Mouse (Mus musculus): ENCODE results near the gene Atp2b1. TPM values are rescaled to one million over a fixed set of nuclear protein-coding genes. Genes with fewer than 3 reads are reported as not detected.

The Atp2b1 gene
- polyA plus RNA-seq, 1 experiment from 2014 or later, result 90.4 TPM

DNA sequence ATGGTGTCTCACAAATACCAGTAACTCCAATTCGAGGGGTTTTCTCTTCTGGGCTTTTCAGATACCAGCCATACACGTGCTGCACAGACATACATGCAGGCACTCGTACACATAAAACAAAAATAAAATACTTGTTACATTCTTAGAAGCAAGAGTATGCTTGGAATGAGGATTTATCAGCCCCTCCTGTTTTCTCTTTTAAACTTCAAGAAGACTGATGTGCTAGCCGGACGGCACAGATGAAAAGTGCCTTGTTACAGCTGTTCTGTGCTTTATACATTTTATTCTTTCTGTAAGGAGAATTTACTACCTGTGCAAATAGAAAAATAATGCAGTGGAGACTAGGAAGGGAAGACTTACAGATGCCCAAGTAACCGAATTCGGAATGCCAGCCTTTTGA, 15.2 kb downstream of the Atp2b1 start:
- Histone ChIP-seq H3K36me3 (peaks cover 5% of the 10 kb centered on the region; the same call in 1 of the 2 replicates), H3K27me3 (ENCODE audit: insufficient read depth, poor library complexity, severe bottlenecking) (no peaks in the 10 kb centered on the region)

DNA sequence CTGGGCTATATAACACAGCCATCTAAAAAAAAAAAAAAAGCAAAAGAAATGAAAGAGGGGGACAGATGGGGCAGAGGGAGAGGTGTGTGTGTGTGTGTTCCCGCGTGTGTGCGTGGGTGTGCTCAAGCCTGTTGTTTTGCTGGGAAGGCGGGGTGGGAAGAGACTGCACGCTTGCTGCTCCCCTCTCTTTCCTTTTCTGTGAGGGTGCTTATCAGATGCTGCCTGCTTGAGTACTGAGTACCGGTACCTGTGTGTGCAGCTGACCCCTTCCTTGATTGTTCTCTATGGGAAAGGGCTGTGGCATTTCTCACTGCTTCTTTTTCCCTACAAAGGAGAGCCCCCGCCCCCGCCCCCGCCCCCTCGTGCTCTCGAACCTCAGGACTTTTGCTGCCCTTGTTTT, 15.9 kb downstream of the Atp2b1 start:
- Histone ChIP-seq H3K36me3 (peaks cover 5% of the 10 kb centered on the region; the same call in 1 of the 2 replicates), H3K4me3 (no peak overlapping the region), H3K4me1 (replicated peaks) (peaks cover 12% of the 10 kb centered on the region), H3K27me3 (ENCODE audit: insufficient read depth, poor library complexity, severe bottlenecking) (no peaks in the 10 kb centered on the region), H3K27ac (no peak overlapping the region), H3K9me3 (0 out of 2 replicates have a peak, but pooled peaks cover 3% of the 10 kb centered on the region)
- WGBS, result 56% methylated on average over 11 of the region's 11 CpGs
- DNase-seq (ENCODE audit: low spot score), result no peak

More for the DNA sequence above, 15.2 kb downstream of the Atp2b1 start:
- Histone ChIP-seq H3K4me1 (replicated peaks) (peaks cover 12% of the 10 kb centered on the region), H3K9me3 (0 out of 2 replicates have a peak, but pooled peaks cover 2% of the 10 kb centered on the region), H3K4me3 (no peak overlapping the region), H3K27ac (no peak overlapping the region)
- WGBS, result 79% methylated on average over 7 of the region's 7 CpGs
- DNase-seq (ENCODE audit: low spot score), result no peak

DNA sequence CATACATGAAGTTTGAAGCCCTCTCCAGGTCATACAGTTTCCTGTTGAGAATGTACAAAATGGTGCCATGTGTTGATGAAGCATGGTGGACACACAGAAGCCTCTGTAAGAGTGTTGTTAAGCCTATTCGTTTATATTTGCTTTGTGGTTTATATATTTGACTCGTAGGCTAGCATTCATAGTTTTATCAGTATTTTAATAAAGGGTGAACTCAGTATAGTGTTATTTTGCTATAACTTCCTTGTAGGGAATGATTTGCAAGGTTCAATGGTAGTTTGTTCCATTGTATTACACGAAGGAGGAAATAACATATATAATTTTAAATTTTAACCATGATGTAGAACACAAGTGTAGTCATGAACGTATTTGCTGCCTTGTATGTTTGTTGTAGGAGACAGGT, 25.9 kb downstream of the Atp2b1 start:
- H3K4me3 ChIP-seq, result no peak overlapping the region
- peaks cover 3% of the 10 kb centered on the region for H3K4me1 ChIP-seq (replicated peaks)
- H3K27ac ChIP-seq, result no peak overlapping the region
- H3K36me3 ChIP-seq, result peaks cover 5% of the 10 kb centered on the region; the same call in 1 of the 2 replicates
- no peak for DNase-seq (ENCODE audit: low spot score)
- no peaks in the 10 kb centered on the region for H3K27me3 ChIP-seq (ENCODE audit: insufficient read depth, poor library complexity, severe bottlenecking)
- WGBS, result 92% methylated on average over 4 of the region's 4 CpGs
- no peaks in the 10 kb centered on the region for H3K9me3 ChIP-seq

DNA sequence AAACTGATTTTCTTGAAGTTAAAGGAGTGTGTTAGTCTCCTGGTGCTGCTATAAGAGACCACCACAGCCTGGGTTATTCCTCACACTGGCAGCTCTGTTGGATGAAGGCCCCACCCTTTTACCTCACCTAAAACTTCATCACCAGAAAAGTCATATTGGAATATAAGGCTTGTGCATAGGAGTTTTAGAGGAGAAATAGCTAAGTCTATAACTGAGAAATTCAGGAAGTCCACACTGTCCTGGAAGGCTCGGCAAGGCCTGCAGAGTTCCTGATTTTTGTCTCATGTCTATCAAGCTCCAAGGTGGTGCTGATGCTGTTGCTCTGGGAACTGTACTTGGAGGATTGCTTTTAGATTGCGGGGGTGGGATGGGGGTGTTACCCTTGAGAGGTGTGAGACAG, 26.6 kb downstream of the Atp2b1 start:
- no peaks in the 10 kb centered on the region for H3K9me3 ChIP-seq
- 87% methylated on average over 2 of the region's 2 CpGs for WGBS
- no peaks in the 10 kb centered on the region for H3K27me3 ChIP-seq (ENCODE audit: insufficient read depth, poor library complexity, severe bottlenecking)
- no peak overlapping the region for H3K4me3 ChIP-seq
- peaks cover 3% of the 10 kb centered on the region for H3K4me1 ChIP-seq (replicated peaks)
- no peak overlapping the region for H3K27ac ChIP-seq
- no peak for DNase-seq (ENCODE audit: low spot score)
- H3K36me3 ChIP-seq, result 0 out of 2 replicates have a peak, but pooled peaks cover 4% of the 10 kb centered on the region

DNA sequence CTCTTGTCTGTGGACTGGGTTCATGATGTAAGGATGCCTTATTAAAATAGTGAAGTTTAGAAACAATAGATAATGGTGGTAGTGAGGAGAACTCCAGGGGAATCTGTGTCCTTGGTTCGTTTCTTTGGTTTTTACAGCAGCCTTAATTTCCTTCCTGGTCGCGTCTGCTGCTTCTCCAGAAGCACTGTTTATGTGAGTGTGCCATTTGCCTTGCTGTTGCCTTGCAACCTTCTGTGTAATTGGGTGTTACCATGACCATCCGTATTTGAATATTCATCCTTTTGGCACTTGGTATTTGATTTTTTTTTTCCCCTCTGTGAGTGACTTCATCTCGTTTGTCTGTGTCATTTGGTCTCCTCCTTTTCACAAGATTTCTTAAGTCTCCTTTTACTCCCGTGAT, 27.8 kb downstream of the Atp2b1 start:
- Histone ChIP-seq H3K36me3 (no peaks in the 10 kb centered on the region), H3K27ac (no peak overlapping the region), H3K4me3 (no peak overlapping the region), H3K4me1 (replicated peaks) (peaks cover 3% of the 10 kb centered on the region), H3K27me3 (ENCODE audit: insufficient read depth, poor library complexity, severe bottlenecking) (no peaks in the 10 kb centered on the region), H3K9me3 (no peaks in the 10 kb centered on the region)
- 81% methylated on average over 6 of the region's 6 CpGs for WGBS
- DNase-seq (ENCODE audit: low spot score), result no peak

DNA sequence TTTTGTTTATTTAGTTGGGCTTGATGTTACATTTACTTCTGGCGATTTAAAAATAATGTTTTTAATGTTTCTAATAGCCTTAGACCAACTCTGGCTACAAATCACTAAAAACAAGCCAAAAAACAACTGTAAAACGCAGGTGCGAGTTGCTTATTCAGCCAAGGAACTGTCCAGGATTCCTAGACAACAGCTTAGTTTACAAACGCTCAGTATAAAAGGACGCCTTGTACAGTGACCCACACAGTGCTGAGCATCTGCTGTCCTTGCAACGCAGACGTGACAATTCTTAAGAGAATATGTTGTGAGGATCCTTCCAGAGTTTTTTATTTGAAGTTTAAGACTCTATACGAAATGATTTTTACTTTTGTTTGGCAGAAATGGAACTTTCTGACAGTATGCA, 28.8 kb downstream of the Atp2b1 start:
- H3K27me3 ChIP-seq (ENCODE audit: insufficient read depth, poor library complexity, severe bottlenecking), result no peaks in the 10 kb centered on the region
- H3K9me3 ChIP-seq, result no peaks in the 10 kb centered on the region
- peaks cover 3% of the 10 kb centered on the region for H3K4me1 ChIP-seq (replicated peaks)
- no peak overlapping the region for H3K4me3 ChIP-seq
- no peaks in the 10 kb centered on the region for H3K36me3 ChIP-seq
- H3K27ac ChIP-seq, result no peak overlapping the region
- 90% methylated on average over 8 of the region's 8 CpGs for WGBS
- DNase-seq (ENCODE audit: low spot score), result no peak

DNA sequence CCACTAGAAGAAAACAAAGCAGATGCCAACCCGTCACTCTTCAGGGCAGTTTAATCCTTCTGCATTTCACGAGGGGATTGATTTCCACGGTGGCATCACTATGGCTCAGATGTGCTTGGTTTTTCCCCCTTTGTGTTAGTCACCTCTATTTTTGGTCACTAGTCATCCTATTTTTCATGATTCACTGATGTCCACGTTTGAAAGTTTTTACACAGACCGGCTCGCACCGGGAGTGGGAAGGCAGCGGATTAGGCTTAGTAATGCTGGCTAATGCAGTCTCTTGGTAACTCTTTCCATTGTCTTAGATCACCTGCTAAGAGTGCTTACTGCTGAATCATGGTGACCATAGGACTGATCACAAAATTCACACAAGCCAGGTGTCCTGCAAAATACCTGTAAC, 29.7 kb downstream of the Atp2b1 start:
- Histone ChIP-seq H3K9me3 (no peaks in the 10 kb centered on the region), H3K36me3 (no peaks in the 10 kb centered on the region), H3K4me3 (no peak overlapping the region), H3K27ac (no peak overlapping the region), H3K4me1 (replicated peaks) (peaks cover 3% of the 10 kb centered on the region), H3K27me3 (ENCODE audit: insufficient read depth, poor library complexity, severe bottlenecking) (no peaks in the 10 kb centered on the region)
- DNase-seq (ENCODE audit: low spot score), result no peak
- WGBS, result 82% methylated on average over 8 of the region's 8 CpGs

DNA sequence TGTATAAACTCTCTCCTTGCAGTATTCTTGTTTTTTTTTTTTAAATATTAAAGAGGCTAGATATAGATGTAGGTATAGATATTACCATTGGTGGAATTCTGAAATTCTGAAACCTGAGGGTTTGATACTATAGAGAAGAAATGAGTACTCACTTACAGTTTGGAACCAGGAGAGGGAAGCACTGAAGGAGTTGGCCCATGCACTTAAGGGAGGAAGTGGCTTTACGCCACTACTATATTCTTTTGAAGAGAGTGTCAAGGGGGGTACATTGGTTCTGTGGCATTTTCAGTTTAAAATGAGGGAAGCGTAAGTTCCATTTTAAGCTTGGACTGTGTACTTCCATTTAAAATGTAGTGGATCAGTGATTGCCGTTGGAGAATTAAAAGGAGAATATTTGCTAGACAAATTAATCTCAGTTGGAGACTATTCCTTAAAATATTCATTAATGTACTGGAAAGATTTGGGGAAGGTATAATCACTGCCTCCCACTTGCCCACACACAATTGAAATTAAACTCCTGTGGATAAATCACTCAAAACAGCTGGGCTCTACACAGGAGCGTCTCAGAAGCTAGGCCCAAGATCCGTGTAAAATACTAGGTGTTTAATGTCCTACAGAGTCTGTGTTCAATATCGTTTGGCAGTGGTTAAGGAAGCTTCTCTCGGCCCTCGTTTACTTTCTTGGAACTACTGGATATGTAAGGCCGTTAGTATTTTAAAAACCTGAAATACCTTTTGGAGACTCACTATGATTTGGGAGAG, 32.0 kb downstream of the Atp2b1 start:
- H3K27me3 ChIP-seq (ENCODE audit: insufficient read depth, poor library complexity, severe bottlenecking), result no peaks in the 10 kb centered on the region
- peaks cover 3% of the 10 kb centered on the region for H3K4me1 ChIP-seq (replicated peaks)
- no peaks in the 10 kb centered on the region for H3K9me3 ChIP-seq
- no peak overlapping the region for H3K27ac ChIP-seq
- no peaks in the 10 kb centered on the region for H3K36me3 ChIP-seq
- no peak for DNase-seq (ENCODE audit: low spot score)
- WGBS, result 86% methylated on average over 9 of the region's 9 CpGs
- no peak overlapping the region for H3K4me3 ChIP-seq

DNA sequence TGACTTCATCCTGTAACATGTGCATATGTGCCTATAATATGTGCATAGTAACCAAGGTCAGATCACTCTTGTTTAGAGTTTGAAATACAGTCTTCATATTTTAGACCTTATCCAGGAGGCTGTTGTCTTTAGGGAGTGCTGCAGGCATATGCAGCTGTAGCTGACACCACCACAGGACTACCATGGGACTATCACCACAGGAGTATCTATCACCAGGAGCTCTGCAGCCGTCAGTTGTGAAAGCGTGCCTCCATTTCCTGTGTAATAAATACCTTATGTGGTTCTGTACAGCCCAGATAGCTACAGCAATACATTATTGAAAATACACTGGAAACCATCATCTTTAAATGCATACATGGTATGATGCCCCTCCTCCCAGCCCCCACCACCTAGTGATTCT, 33.0 kb downstream of the Atp2b1 start:
- H3K36me3 ChIP-seq, result no peaks in the 10 kb centered on the region
- H3K4me3 ChIP-seq, result no peak overlapping the region
- H3K27ac ChIP-seq, result no peak overlapping the region
- DNase-seq (ENCODE audit: low spot score), result no peak
- H3K4me1 ChIP-seq (replicated peaks), result no peaks in the 10 kb centered on the region; the same call in 1 of the 2 replicates
- WGBS, result 63% methylated on average over 2 of the region's 2 CpGs
- no peaks in the 10 kb centered on the region for H3K9me3 ChIP-seq
- no peaks in the 10 kb centered on the region for H3K27me3 ChIP-seq (ENCODE audit: insufficient read depth, poor library complexity, severe bottlenecking)

DNA sequence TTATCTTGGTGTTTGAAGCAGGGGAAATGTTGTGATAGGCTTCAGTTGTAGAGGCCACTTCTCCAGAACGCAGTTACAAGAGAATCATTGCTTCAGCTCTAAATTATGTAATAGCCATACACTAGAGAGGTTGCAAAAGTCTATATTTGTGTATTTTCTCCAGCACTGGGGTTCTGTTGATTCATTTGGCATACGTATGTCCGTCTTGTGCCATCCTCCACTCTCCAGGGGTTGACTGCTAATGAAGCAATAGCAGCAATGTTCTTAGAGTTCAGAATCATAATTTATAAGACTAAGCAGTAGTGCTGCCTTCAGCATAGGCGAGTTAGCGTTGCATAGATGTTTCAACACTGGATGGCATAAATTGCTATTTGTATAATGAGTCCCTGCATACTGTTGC, 33.9 kb downstream of the Atp2b1 start:
- H3K4me3 ChIP-seq, result no peak overlapping the region
- no peak overlapping the region for H3K27ac ChIP-seq
- H3K27me3 ChIP-seq (ENCODE audit: insufficient read depth, poor library complexity, severe bottlenecking), result no peaks in the 10 kb centered on the region
- no peaks in the 10 kb centered on the region; the same call in 1 of the 2 replicates for H3K4me1 ChIP-seq (replicated peaks)
- no peak for DNase-seq (ENCODE audit: low spot score)
- no peaks in the 10 kb centered on the region for H3K36me3 ChIP-seq
- no peaks in the 10 kb centered on the region for H3K9me3 ChIP-seq
- 93% methylated on average over 5 of the region's 5 CpGs for WGBS

DNA sequence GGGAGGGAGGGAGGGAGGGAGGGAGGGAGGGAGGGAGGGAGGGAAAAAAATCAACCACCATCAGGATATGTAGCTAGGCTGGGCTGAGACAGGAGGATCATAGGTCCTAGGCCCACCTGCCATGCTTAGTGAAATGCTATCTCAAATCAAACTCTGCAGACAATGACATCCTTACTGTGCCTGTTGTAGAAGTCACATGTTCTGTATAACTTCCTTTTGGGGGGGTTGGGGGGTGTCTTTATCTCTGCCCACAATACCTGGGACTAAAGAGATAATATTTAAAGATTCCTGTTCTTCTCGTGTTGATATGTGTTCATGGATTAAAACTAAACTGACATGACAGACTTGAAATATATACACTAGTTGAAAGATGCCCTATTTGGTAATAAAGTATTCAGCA, 35.5 kb downstream of the Atp2b1 start:
- H3K27ac ChIP-seq, result no peak overlapping the region
- no peaks in the 10 kb centered on the region for H3K36me3 ChIP-seq
- WGBS, result 91% methylated on average over 1 of the region's 1 CpGs
- DNase-seq (ENCODE audit: low spot score), result no peak
- no peaks in the 10 kb centered on the region for H3K9me3 ChIP-seq
- no peak overlapping the region for H3K4me3 ChIP-seq
- no peaks in the 10 kb centered on the region for H3K4me1 ChIP-seq (replicated peaks)
- no peaks in the 10 kb centered on the region for H3K27me3 ChIP-seq (ENCODE audit: insufficient read depth, poor library complexity, severe bottlenecking)

DNA sequence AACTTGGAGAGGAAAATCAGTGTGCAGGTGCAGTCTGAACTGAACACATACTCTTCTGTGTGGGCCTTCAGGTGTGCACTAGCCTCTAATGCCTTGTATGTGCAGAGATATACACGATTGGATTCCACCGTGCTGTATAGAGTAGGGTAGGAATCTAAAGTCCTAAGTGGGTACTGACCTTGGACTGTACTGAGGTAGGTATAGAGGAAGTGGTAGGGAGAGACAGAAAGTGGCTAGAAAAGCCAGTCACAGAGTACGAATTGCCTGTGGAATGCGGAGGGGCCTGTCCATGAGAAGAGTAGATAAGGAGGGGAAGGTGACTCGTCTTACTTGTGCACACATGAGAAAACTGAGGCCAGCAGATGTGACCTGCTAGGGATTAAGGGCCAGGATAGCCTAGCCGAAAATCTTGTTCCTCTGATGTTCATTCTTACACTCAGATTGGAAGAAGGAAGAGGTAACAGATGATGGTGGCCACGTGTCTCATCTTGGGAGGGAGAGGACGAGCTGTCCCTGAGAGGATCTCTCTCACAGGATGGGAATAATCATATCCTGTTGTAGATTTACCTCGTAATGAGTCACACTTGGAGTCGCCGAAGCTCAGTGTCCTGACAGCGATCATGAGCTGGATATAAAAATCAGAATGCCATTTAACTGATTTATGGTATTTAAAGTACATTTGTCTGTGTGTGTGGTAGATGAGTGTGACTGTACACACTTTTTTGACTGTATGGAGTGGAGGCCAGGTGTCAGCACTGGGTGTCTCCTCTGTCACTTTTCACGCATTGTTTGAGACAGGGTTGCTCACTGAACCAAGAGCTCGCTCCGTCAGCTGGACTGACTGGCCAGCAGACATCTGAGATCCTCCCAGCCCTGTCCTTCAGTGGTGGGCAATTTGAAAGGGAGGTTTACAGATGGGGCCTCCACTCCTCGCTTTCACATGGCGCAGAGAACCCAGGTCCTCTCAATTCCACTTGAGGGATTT, 37.4 kb downstream of the Atp2b1 start:
- no peak for DNase-seq (ENCODE audit: low spot score)
- WGBS, result 90% methylated on average over 17 of the region's 17 CpGs
- Histone ChIP-seq H3K27ac (no peak overlapping the region), H3K27me3 (ENCODE audit: insufficient read depth, poor library complexity, severe bottlenecking) (no peaks in the 10 kb centered on the region), H3K36me3 (no peaks in the 10 kb centered on the region), H3K9me3 (no peaks in the 10 kb centered on the region), H3K4me3 (no peak overlapping the region), H3K4me1 (replicated peaks) (no peaks in the 10 kb centered on the region)

Measured in hindbrain, embryonic 10.5 days (tissue).